Mouse (Mus musculus) lung, embryonic 16.5 days (tissue): ENCODE measurements around the gene Slc39a7. TPM values are rescaled to one million over a fixed set of nuclear protein-coding genes. Genes with fewer than 3 reads are reported as not detected.
"Not testable (repeated sequence)": the region's sequence is repeated elsewhere in the genome, so short reads cannot be mapped to it uniquely, and the experiment has no call there.

Experiments used
- ATAC-seq: fragments of 200-750 bp; cut with Nextera tagmentation; 2 replicates; pipeline ENCODE4 v1.8.0; 2017; ENCODE audit warnings: low read depth, mild to moderate bottlenecking, moderate library complexity
- H3K27ac ChIP-seq: fragments of 300-500 bp; sonication (generic); 2 replicates; pipeline ENCODE4 v1.5.1; 2014; ENCODE audit warnings: mild to moderate bottlenecking, control low read depth, low read length
- H3K27me3 ChIP-seq: fragments of 300-500 bp; sonication (generic); 2 replicates; pipeline ENCODE4 v1.6.1; 2014; ENCODE audit warnings: low read depth, low read length, mixed read lengths; ENCODE audit not compliant: control insufficient read depth, insufficient read depth
- H3K36me3 ChIP-seq: fragments of 300-500 bp; sonication (generic); 2 replicates; pipeline ENCODE4 v1.6.1; 2014; ENCODE audit warnings: low read length; ENCODE audit not compliant: control insufficient read depth, insufficient read depth
- H3K4me1 ChIP-seq: fragments of 300-500 bp; sonication (generic); replicated peaks from 2 replicates; pipeline ENCODE4 v1.6.1; 2014; ENCODE audit warnings: low read length, mixed read lengths; ENCODE audit not compliant: control insufficient read depth, insufficient read depth
- H3K4me2 ChIP-seq: fragments of 300-500 bp; sonication (generic); 2 replicates; pipeline ENCODE4 v1.6.1; 2014; ENCODE audit warnings: low read depth, low read length, control low read depth
- H3K4me3 ChIP-seq: fragments of 300-500 bp; sonication (generic); 2 replicates; pipeline ENCODE4 v1.5.1; 2014; ENCODE audit warnings: mild to moderate bottlenecking, low read length, control low read depth
- H3K9ac ChIP-seq: fragments of 300-500 bp; sonication (generic); 2 replicates; pipeline ENCODE4 v1.6.1; 2014; ENCODE audit warnings: low read length, control low read depth
- H3K9me3 ChIP-seq: fragments of 300-500 bp; sonication (generic); 2 replicates; pipeline ENCODE4 v1.6.1; 2016; ENCODE audit warnings: low read length; ENCODE audit not compliant: control insufficient read depth
- WGBS: fragments of 180-500 bp; shearing (Covaris S2); extraction: QIAGEN DNeasy Blood & Tissue Kit; methylation state at CpG from one replicate; pipeline ENCODE4 v1.1.7; 2014; 5-methylcytosine and 5-hydroxymethylcytosine counted together
- polyA plus RNA-seq: library from polyadenylated mRNA; unstranded; fragments of >200 nt; fragmentation: Nextera tagmentation; extraction: Ambion mirVana; gene quantifications from 2 replicates; pipeline ENCODE4 v1.2.1, GENCODE M21; 2015

The Slc39a7 gene
- polyA plus RNA-seq, 1 experiment from 2014 or later = 188 TPM

- Histone ChIP-seq H3K27me3 (no peaks in the 10 kb centered on the region), H3K4me1 (peaks cover 19% of the 10 kb centered on the region), H3K27ac (no peak overlapping the region), H3K36me3 (peaks cover 17% of the 10 kb centered on the region), H3K4me2 (no peak overlapping the region), H3K4me3 (no peak overlapping the region), H3K9ac (no peak overlapping the region), H3K9me3 (peaks cover 10% of the 10 kb centered on the region)
- ATAC-seq = no peak
- 91% methylated on average over 22 of the region's 23 CpGs for WGBS
Observed at GRCm38 (mm10) chr17:34021539-34022413, 9.7 kb downstream of the Slc39a7 start.

GRCm38 (mm10) chr17:34013436-34013835 is 18.0 kb downstream of the Slc39a7 start:
- no peak overlapping the region for H3K4me3 ChIP-seq
- no peaks in the 10 kb centered on the region for H3K27me3 ChIP-seq
- H3K4me1 ChIP-seq = no peaks in the 10 kb centered on the region
- no peak overlapping the region for H3K9ac ChIP-seq
- H3K4me2 ChIP-seq = no peak overlapping the region
- H3K36me3 ChIP-seq = no peaks in the 10 kb centered on the region
- H3K27ac ChIP-seq = no peak overlapping the region
- 94% methylated on average over 8 of the region's 8 CpGs for WGBS
- no peaks in the 10 kb centered on the region for H3K9me3 ChIP-seq
- ATAC-seq = no peak

- Histone ChIP-seq H3K27me3 (no peaks in the 10 kb centered on the region), H3K9ac (no peak overlapping the region), H3K36me3 (no peaks in the 10 kb centered on the region), H3K9me3 (no peaks in the 10 kb centered on the region), H3K4me1 (no peaks in the 10 kb centered on the region), H3K4me3 (no peak overlapping the region), H3K4me2 (no peak overlapping the region), H3K27ac (no peak overlapping the region)
- ATAC-seq = no peak
- WGBS = 76% methylated on average over 3 of the region's 5 CpGs
Observed at GRCm38 (mm10) chr17:34010156-34010555, 21.3 kb downstream of the Slc39a7 start.

GRCm38 (mm10) chr17:34006570-34006969 is 24.9 kb downstream of the Slc39a7 start:
- Histone ChIP-seq H3K9me3 (no peaks in the 10 kb centered on the region), H3K36me3 (no peaks in the 10 kb centered on the region), H3K27ac (no peak overlapping the region), H3K4me3 (no peak overlapping the region), H3K4me1 (no peaks in the 10 kb centered on the region), H3K9ac (no peak overlapping the region), H3K27me3 (peaks cover under 1% of the 10 kb centered on the region; the same call in 1 of the 2 replicates), H3K4me2 (no peak overlapping the region)
- ATAC-seq = no peak
- 45% methylated on average over 2 of the region's 2 CpGs for WGBS

- Histone ChIP-seq H3K9ac (no peak overlapping the region), H3K4me2 (no peak overlapping the region), H3K27ac (no peak overlapping the region), H3K9me3 (no peaks in the 10 kb centered on the region), H3K36me3 (no peaks in the 10 kb centered on the region), H3K4me1 (peaks cover 6% of the 10 kb centered on the region; the same call in 1 of the 2 replicates), H3K4me3 (no peak overlapping the region), H3K27me3 (peaks cover 16% of the 10 kb centered on the region)
- 8% methylated on average over 5 of the region's 5 CpGs for WGBS
- ATAC-seq = no peak
Observed at GRCm38 (mm10) chr17:34003426-34003825, 28.1 kb downstream of the Slc39a7 start.

- H3K4me3 ChIP-seq, H3K9me3 ChIP-seq, H3K27ac ChIP-seq, H3K36me3 ChIP-seq, H3K9ac ChIP-seq, ATAC-seq, H3K4me1 ChIP-seq: not testable (repeated sequence)
- Histone ChIP-seq H3K27me3 (peaks cover 18% of the 10 kb centered on the region), H3K4me2 (peak overlapping the region; percentile 94; the same call in 1 of the 2 replicates)
- WGBS = 42% methylated on average over 2 of the region's 2 CpGs
Observed at GRCm38 (mm10) chr17:34000796-34001195, 30.7 kb downstream of the Slc39a7 start.

- peak within 1 kb of the TSS; percentile 60 for H3K4me3 ChIP-seq
- peak within 1 kb of the TSS; percentile 68 for H3K9ac ChIP-seq
- peak; percentile 97 for ATAC-seq
- H3K9me3 ChIP-seq = no peaks in the 10 kb centered on the region
- H3K4me2 ChIP-seq = peak within 1 kb of the TSS; percentile 94
- peaks cover 6% of the 10 kb centered on the region; the same call in 1 of the 2 replicates for H3K4me1 ChIP-seq
- WGBS = under 1% methylated on average over 24 of the region's 30 CpGs
- peaks cover 18% of the 10 kb centered on the region for H3K27me3 ChIP-seq
- H3K36me3 ChIP-seq = no peaks in the 10 kb centered on the region
- H3K27ac ChIP-seq = no peak within 1 kb of the TSS
Observed at GRCm38 (mm10) chr17:34000150-34000537, 31.3 kb downstream of the Slc39a7 start, which contains the start of gene H2-K1. Gene H2-K1, minus strand, starts transcription at chr17:34000347.

- no peaks in the 10 kb centered on the region for H3K9me3 ChIP-seq
- H3K4me2 ChIP-seq = peak overlapping the region; percentile 94
- H3K9ac ChIP-seq = peak overlapping the region; percentile 68
- peaks cover 18% of the 10 kb centered on the region for H3K27me3 ChIP-seq
- H3K27ac ChIP-seq = no peak overlapping the region
- ATAC-seq = peak; percentile 51
- H3K4me3 ChIP-seq = peak overlapping the region; percentile 60
- 1% methylated on average over 86 of the region's 87 CpGs for WGBS
- H3K36me3 ChIP-seq = no peaks in the 10 kb centered on the region
- peaks cover 6% of the 10 kb centered on the region; the same call in 1 of the 2 replicates for H3K4me1 ChIP-seq
Observed at GRCm38 (mm10) chr17:33999341-34000149, 31.9 kb downstream of the Slc39a7 start.

- H3K4me3 ChIP-seq, H3K4me2 ChIP-seq, H3K4me1 ChIP-seq, H3K9me3 ChIP-seq, H3K9ac ChIP-seq, ATAC-seq, H3K27ac ChIP-seq, H3K36me3 ChIP-seq: not testable (repeated sequence)
- peaks cover 18% of the 10 kb centered on the region for H3K27me3 ChIP-seq
- 40% methylated on average over 5 of the region's 5 CpGs for WGBS
Observed at GRCm38 (mm10) chr17:33998697-33999096, 32.8 kb downstream of the Slc39a7 start.
